Mouse (Mus musculus): Measurements from ENCODE around the gene Enpp1. TPM values are rescaled to one million over a fixed set of nuclear protein-coding genes. Genes with fewer than 3 reads are reported as not detected.
A peak's percentile ranks its signal among the peaks of the same experiment; 100 is the strongest.
"Not testable (repeated sequence)": the region's sequence is repeated elsewhere in the genome, so short reads cannot be mapped to it uniquely, and the experiment has no call there.

Gene Enpp1
- total RNA-seq, 2 experiments from 2014 or later, result 2.7 to 4.1 TPM

DNA sequence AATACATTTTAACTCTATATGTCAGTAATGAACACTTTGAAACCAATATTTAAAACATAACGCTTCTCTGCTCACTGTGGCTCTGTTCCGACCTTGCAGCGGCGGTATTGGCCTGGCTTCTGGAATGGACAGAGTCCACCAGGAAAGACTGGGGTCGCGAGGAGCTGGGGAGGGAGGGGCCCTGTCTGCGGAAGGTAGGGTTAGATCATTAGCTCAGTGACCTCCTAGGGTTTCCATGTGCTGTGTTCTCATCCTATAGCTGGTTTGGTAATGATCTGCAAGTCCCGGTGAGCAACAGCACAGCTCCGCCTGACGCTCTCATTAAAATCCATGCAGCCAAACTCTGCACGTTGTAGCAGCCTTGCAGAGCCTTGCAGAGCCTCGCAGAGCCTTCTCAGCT, 84.7 kb downstream of the Enpp1 start:
- TF ChIP-seq CTCF (conservative IDR thresholded peaks at IDR 0.05), result no peak
- Histone ChIP-seq H3K4me3 (no peak overlapping the region), H3K27ac (no peak overlapping the region)
- DNase-seq (ENCODE audit: low spot score in 2 of 2), result no peak

DNA sequence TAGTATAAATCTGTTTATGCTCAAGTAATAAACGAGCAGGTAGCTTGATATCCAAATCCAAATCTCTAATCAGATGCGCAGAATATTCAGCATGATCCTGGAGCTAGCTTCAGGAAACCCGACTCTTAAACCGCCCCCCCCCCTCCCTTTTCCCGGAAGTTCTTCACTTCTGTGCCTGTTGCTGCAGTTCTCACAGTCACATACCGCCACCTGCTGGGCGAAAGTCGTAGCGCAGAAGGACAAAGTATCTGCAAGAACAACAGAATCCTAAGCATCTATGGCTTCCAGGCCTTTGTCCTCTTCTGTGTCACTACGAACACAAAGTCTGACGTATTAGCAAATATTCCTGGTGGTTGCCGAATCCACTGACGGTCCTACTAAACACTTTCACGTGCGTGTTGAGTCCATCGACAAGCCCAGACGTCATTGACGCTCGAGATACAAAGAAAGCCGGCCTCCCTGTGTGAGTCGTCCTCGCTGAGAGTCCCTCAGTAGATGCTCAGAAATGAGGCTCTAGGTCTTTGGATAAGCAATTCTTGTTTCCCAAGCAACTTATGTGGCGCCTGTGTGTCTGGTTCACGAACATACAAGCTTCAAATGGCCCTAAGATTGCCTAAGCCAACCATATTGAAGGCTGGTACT, 86.8 kb downstream of the Enpp1 start:
- Histone ChIP-seq H3K27ac (no peak overlapping the region), H3K4me3 (no peak overlapping the region)
- DNase-seq (ENCODE audit: low spot score in 2 of 2), result peak; percentile 61 to 87
- TF ChIP-seq CTCF (conservative IDR thresholded peaks at IDR 0.05), result peak; percentile 81

DNA sequence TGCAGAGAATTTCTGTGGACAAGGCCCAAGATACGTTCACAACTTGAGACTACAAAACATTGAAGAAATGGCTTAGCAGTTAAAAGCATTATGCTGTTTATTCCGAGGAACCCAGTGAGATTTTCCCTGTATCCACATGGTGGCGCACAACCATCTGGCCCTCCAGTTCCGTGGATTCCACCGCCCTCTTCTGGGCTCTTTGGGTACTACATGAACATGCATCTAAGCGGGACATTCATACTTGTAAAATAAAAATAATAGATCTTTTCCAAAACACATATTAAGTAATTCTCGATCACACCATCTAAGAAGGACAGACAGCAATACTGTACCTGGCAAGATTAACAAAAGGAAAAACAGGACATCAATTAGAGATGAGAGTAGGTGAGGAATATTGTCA, 89.4 kb downstream of the Enpp1 start:
- TF ChIP-seq CTCF (conservative IDR thresholded peaks at IDR 0.05), result peak; percentile 94
- no peak overlapping the region for H3K4me3 ChIP-seq
- no peak overlapping the region for H3K27ac ChIP-seq
- DNase-seq (ENCODE audit: low spot score in 2 of 2), result peak; percentile 34 to 70

DNA sequence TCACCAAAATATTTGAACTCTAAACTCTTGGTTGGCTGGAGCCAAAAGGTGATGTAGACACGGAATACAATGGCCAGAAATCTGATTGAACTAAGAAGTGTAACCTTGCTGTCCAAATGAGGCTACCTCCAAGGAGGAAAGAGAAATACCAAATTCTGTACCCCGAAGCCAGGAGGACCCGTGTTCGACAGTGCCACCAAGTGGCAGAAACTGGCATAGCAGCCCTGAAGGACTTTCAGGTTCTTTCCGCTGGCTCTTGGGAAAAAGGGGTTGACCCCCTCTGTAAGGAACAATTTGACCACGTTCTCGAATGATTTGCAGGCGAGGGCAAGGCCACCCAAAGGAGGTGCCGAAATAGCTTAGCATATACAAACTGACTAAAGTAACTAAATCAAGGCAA, 90.4 kb downstream of the Enpp1 start:
- DNase-seq (ENCODE audit: low spot score in 2 of 2), result peak in 1 of 2 experiments; percentile 57
- Histone ChIP-seq H3K27ac (no peak overlapping the region), H3K4me3 (no peak overlapping the region)
- TF ChIP-seq CTCF (conservative IDR thresholded peaks at IDR 0.05), result peak; percentile 95

DNA sequence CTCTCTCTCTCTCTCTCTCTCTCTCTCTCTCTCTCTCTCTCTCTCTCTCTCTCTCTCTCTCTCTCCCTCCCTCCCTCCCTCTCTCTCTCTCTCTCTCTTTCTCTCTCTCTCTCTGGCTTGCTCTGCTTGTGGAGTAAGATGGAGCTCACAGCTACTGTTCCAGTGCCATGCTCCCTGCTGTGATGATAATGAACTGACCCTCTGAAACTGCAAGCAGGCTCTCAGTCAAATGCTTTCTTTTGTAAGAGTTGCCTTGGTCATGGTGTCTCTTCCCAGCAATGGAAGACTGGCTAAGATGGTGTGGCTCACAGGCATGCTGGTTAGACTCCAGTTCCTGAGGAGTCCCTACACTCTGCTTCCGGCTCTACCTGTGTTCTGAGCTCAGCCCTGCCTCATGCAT, 95.4 kb downstream of the Enpp1 start:
- not testable (repeated sequence) for H3K4me3 ChIP-seq; H3K27ac ChIP-seq; DNase-seq (ENCODE audit: low spot score in 2 of 2)

DNA sequence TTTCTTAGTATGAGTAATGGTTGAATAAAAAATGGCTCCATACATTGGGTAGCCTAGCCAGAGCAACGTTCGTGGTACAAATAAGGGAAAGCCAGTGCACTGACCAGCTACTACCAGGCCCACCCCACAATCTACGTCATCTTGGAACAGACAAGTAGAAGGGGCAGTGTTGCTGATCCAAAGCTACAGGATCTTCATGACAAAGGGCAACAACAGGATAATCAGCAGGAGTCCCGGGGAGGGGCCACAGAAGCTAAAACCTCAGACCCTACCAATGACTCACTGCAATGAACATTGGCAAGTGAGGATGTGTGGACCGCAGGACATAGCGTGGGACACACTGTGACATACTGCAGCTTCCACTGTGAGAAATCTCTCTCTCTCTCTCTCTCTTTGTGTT, 96.2 kb downstream of the Enpp1 start:
- DNase-seq (ENCODE audit: low spot score in 2 of 2), result no peak
- no peak overlapping the region for H3K27ac ChIP-seq
- no peak for TF ChIP-seq CTCF (conservative IDR thresholded peaks at IDR 0.05)
- H3K4me3 ChIP-seq, result no peak overlapping the region

DNA sequence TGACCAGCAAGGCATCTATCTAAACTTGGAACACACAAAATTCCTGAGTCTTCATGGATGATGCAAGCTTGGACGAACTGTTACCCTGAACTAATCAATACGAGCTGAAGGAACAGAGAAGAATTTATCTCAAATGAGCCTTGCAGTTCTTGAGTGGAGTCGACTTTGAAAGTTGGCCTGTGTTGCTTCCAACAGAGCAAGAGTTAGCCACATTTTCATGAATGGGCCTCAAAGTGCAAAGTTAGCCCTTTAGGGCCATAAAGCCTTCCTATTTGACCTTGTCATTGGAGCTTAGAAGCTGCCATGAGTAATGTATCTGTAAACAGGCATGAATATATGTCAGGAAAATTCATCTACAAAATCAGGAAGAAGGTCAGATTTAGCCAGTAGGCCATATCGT, 97.2 kb downstream of the Enpp1 start:
- DNase-seq (ENCODE audit: low spot score in 2 of 2), result no peak
- Histone ChIP-seq H3K4me3 (no peak overlapping the region), H3K27ac (no peak overlapping the region)
- TF ChIP-seq CTCF (conservative IDR thresholded peaks at IDR 0.05), result no peak

DNA sequence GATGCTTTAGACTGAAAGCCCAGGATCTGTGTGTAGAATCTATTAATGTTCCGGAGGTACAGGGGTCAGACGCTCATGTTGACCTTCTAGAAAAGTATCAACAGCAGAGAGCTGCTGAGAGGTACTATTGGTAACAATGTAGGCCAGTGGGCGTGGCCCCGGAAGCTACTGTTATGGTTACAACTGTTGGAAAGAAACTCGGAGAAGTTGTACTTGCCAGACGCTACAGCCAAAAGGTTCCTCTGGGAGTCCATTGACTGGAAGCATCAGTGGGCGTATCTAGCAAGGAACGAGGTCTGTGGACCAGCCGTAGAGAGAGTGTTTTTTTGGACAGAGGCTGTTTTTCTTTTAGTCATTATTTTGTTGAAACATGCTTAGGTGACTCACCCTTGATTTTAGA, 102.2 kb downstream of the Enpp1 start:
- no peak overlapping the region for H3K27ac ChIP-seq
- no peak overlapping the region for H3K4me3 ChIP-seq
- TF ChIP-seq CTCF (conservative IDR thresholded peaks at IDR 0.05), result no peak
- no peak for DNase-seq (ENCODE audit: low spot score in 2 of 2)

DNA sequence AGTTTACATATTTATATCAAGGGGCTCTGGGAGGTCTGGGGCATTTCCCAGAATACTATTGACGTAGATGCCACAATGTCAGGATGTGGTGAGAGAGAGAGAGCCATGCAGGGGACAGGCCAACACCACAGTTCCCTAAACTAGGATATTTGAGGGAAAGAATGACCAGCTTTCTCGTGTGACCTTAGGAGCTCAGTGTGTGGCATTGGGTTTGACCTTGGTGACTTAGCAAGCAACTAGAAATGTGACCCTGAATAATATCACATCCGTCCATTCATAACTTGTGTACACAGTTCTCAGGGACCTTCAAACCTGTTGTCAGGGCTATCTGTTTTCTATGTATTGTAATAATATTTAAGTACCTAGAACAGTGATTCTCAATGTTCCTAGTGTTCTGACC, 102.8 kb downstream of the Enpp1 start:
- Histone ChIP-seq H3K4me3 (no peak overlapping the region), H3K27ac (no peak overlapping the region)
- DNase-seq (ENCODE audit: low spot score in 2 of 2), result no peak
- no peak for TF ChIP-seq CTCF (conservative IDR thresholded peaks at IDR 0.05)

DNA sequence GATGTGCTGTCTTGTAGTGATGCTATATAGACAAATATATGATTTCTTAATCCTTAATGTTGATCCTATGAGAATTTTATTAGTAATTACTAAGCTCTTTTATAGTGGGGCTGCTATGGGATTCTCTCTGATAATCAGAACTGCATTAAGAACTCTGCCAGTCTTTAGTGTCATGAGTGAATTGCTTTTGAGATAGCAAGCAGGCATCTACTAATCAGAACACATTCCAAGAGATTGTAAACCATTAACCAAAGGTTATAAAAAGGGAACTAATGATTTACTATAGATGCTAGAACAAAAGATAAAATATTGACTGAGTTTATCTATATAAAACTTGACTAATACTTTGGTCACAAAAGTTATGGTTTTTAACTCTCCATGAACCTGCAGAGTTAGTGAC, 108.2 kb downstream of the Enpp1 start:
- no peak for TF ChIP-seq CTCF (conservative IDR thresholded peaks at IDR 0.05)
- no peak overlapping the region for H3K4me3 ChIP-seq
- DNase-seq (ENCODE audit: low spot score in 2 of 2), result no peak
- H3K27ac ChIP-seq, result no peak overlapping the region

DNA sequence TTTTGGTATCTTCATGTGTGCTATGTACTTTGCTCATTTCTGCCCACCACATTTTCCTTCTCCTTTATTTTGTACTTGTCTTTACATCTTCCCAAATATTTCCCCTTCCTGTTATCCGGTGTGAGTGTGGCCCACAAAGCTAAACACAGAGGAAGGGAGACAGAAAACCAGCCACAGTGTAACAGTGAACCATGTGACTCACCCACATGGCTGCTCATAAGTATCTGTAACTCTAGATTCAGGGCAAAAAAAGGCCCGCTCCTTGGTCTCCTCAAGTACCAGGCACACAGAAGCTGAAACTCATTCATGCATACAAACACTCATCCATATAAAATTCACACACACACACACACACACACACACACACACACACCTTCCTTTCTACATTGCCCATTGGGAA, 108.9 kb downstream of the Enpp1 start:
- Histone ChIP-seq H3K27ac (no peak overlapping the region), H3K4me3 (no peak overlapping the region)
- TF ChIP-seq CTCF (conservative IDR thresholded peaks at IDR 0.05), result no peak
- no peak for DNase-seq (ENCODE audit: low spot score in 2 of 2)

DNA sequence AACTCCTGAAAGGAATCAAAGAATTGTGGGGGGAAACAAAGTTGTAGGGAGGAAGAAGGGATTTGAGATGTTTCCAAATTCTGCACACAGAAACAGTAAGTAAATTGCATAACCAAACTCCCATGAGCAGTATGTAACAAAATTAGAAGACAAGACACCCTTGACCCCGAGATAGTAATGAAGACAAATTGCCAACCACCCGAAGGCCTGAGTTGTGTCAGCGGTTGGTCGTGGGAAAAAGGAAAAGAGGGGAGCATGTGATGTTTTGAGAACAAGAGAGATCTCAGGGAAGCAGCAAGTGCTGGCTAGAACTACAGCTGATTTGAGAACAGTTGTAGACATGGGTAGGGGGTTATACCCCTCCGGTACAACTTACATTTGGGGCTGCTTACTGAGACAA, 112.2 kb downstream of the Enpp1 start:
- Histone ChIP-seq H3K4me3 (no peak overlapping the region), H3K27ac (no peak overlapping the region)
- DNase-seq (ENCODE audit: low spot score in 2 of 2), result no peak
- no peak for TF ChIP-seq CTCF (conservative IDR thresholded peaks at IDR 0.05)

DNA sequence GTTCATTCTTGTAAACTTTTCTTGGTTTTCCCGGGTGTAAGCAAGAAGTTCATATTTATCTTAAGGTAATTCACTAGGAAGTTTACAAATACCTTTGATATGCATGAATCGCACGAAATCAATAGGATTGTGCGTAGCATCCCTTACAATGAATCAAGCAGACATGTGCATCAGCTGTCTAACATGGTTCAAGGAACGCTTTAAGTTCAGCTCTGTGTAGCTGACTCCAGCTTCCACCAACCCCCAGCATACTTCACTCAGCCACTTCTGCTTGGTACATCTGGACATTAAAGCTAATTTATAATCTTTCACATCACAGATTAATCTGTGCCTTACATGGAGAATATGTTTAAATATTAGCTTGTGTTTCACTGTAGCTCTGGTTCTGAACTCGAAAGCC, 113.3 kb downstream of the Enpp1 start:
- Histone ChIP-seq H3K27ac (no peak overlapping the region), H3K4me3 (no peak overlapping the region)
- no peak for DNase-seq (ENCODE audit: low spot score in 2 of 2)
- TF ChIP-seq CTCF (conservative IDR thresholded peaks at IDR 0.05), result no peak

DNA sequence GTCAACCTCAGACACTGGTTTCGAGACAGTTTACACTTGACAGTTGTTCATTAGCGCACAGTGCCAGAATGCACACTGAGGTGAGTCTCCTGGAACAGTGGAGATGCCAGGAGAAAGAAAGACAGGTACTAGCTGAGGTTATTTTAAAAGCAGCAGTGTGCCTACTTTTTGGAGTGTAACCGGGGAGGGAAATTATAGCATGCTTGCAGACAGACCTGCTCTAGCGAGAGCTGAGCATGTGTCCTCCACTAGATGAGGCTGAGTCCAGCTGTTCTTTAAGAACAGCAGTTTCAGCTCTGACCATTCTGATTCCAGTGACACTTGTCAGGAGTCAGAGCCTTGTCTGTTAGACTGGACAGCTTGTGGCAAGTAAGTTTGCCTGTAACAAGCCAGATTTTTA, 114.2 kb downstream of the Enpp1 start:
- H3K27ac ChIP-seq, result no peak overlapping the region
- TF ChIP-seq CTCF (conservative IDR thresholded peaks at IDR 0.05), result no peak
- no peak for DNase-seq (ENCODE audit: low spot score in 2 of 2)
- H3K4me3 ChIP-seq, result no peak overlapping the region

DNA sequence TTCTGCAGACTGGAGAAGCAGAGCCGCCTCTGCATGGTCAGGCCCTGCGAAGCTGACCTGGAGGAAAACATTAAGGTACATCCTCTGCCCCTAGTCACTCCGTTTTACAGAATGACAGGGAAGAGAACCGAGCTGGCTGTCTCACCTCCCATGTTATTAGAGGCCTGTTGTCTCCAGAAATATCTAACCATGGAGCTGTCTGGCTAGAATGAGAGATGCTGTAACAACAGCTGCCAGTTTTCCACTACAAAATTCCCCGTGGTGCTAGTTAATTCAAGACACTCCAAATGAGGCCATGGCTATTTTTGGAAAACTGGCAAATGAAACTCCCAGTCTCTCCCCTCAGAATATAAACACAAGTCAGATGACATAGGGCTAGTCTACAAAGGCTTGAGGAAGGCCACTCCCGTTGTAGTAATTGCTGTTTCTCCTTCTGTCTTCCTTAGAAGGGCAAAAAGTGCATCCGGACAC, 115.1 kb downstream of the Enpp1 start:
- DNase-seq (ENCODE audit: low spot score in 2 of 2), result no peak
- no peak overlapping the region for H3K27ac ChIP-seq
- H3K4me3 ChIP-seq, result peak overlapping the region; percentile 20; the same call in 1 of the 2 replicates
- no peak for TF ChIP-seq CTCF (conservative IDR thresholded peaks at IDR 0.05)

All from layer of hippocampus, adult 2 months (tissue).